Mouse (Mus musculus) testis, adult 2 months (tissue): ENCODE measurements at regions not wholly inside any gene's neighbourhood (a gene's known extent, or its start where the extent isn't known, plus 50 kb on each side); places are given as distances from the start of the nearest gene placed in this dataset.

ENCODE experiments used
- CTCF ChIP-seq: fragments of 200-500 bp; IDR thresholded peaks from 2 replicates; pipeline ENCODE4 v1.5.1; 2012; ENCODE audit warnings: low read depth, mild to moderate bottlenecking, inconsistent platforms, low read length, moderate library complexity; ENCODE audit not compliant: control insufficient read depth, insufficient read depth, insufficient replicate concordance
- POLR2A ChIP-seq: fragments of 200-500 bp; IDR thresholded peaks from 2 replicates; pipeline ENCODE4 v1.6.1; 2012; ENCODE audit warnings: low read depth, mild to moderate bottlenecking, inconsistent platforms, low read length, moderate library complexity; ENCODE audit not compliant: control insufficient read depth

DNA sequence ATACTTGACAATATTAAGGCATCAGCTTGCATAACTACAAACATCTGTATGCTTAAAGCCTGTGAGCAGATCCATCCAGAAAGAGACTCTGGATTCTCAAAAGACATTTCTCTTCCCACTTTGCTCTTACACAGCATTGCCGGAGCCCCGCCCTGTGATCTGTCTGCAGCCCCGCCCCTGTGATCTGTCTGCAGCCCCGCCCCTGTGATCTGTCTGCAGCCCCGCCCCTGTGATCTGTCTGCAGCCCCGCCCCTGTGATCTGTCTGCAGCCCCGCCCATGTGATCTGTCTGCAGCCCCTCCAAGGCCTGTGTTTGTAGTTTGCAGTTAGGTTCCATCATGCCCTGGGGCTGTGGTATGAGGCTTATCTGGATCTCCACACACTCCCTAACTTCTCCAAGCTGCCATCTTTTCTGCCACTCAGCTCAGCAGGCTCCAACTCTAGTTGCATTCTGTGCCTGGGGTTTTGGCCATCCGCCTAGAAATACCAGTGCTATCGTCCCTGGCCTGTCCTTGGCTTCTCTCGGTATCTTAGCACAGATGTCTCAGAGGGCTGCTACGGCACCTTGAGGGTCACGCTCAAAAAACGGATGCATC, 73.9 kb downstream of the Cbln4 start:
- TF ChIP-seq POLR2A (no peak), CTCF (no peak)
